Mouse (Mus musculus): Measurements from ENCODE around the gene Slc8b1.
A peak's percentile ranks its signal among the peaks of the same experiment; 100 is the strongest.

The Slc8b1 gene

GRCm38 (mm10) chr5:120510982-120511642 lies at the start of gene Slc8b1:
Slc8b1 (plus strand) TSS chr5:120511168.
- peak; percentile 91 for DNase-seq (ENCODE audit: low read depth, low spot score)

DNA sequence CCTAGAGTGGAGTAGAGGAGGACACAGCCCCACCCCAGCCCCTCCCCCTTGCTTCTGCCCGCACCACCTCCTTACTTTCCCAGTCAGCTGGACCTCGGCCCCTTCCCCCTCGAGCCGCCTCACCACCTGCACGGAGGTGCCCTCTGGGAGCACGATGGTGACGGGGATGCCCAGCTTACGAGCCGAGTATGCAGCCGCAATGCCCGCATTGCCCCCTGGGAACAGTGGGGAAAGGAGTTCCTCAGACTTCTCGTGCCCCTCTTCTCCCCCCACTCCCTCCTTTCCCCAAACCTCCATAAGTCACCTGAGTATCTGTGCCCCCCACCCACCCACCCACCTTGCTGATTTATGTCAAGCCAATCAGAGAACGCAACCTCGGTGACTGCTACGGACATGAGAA lies 49.1 kb upstream of the Slc8b1 start:
- DNase-seq (ENCODE audit: low read depth, low spot score): no peak

DNA sequence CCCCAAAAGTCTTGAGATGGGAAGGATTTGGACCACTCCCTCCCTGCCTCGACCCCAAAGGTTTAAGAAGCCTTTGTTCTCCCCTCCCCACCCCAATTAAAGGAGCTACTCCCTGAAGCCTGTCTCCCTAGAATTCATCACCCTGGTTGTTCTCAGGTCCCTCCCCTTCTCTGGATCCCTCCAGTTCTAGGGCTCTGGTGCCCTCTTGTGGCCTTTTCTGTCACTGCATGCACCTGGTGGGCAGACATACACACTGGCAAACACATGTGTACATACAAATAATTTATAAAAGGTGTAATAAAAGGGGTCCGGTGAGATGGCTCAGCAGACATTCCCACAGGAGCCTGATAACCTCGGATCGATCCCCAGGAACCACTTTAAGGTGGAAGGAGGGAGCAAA lies 46.6 kb upstream of the Slc8b1 start:
- DNase-seq (ENCODE audit: low read depth, low spot score): no peak

DNA sequence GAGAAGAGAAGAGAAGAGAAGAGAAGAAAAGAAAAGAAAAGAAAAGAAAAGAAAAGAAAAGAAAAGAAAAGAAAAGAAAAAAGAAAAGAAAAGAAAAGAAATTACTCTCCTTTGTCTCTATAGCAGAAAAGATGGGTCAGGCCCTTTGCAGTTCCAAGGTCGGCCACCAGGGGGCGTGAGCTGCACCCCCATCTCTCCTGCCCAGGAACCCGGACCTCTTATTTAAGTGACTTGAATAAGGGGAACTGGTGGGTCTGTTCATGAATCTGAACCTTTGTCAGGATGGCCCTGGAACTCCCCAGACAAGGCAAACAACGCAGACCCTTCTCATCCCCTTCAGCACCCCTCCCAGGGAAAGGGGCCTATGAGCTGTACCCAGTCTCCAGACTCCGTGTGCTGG lies 45.9 kb upstream of the Slc8b1 start:
- DNase-seq (ENCODE audit: low read depth, low spot score): peak; percentile 42

GRCm38 (mm10) chr5:120465860-120466259 lies 45.1 kb upstream of the Slc8b1 start:
- DNase-seq (ENCODE audit: low read depth, low spot score): no peak

- no peak for DNase-seq (ENCODE audit: low read depth, low spot score)
Measured at GRCm38 (mm10) chr5:120467026-120467425, 43.9 kb upstream of the Slc8b1 start.

GRCm38 (mm10) chr5:120468336-120468735 lies 42.6 kb upstream of the Slc8b1 start:
- DNase-seq (ENCODE audit: low read depth, low spot score): no peak

DNA sequence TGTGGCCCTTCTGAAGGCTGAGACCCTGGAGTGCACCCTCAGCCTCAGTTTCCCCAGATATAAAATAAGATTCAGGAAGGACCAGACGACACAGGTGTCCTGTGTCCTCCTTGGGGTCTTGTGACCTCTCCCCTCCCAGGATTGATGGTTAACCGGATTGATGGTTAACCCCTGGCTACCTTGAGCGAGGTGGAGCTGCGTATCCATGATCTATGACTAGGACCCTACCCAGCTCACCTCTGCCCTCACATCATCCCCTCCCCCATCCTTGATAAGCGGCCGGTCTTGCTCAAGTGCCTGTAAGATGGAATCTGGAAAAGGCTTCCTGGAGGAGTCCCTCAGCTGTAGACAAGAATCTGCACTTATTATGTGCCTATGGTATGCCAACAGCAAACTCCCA lies 42.1 kb upstream of the Slc8b1 start:
- no peak for DNase-seq (ENCODE audit: low read depth, low spot score)

- DNase-seq (ENCODE audit: low read depth, low spot score): no peak
Measured at GRCm38 (mm10) chr5:120471538-120471937, 39.4 kb upstream of the Slc8b1 start.

GRCm38 (mm10) chr5:120472770-120473169 lies 38.2 kb upstream of the Slc8b1 start, which contains the start of gene Sdsl:
Sdsl (minus strand) TSS chr5:120472810.
- DNase-seq (ENCODE audit: low read depth, low spot score): no peak

GRCm38 (mm10) chr5:120473361-120473760 lies 37.6 kb upstream of the Slc8b1 start:
- no peak for DNase-seq (ENCODE audit: low read depth, low spot score)

- DNase-seq (ENCODE audit: low read depth, low spot score): no peak
Measured at GRCm38 (mm10) chr5:120475861-120476260, 35.1 kb upstream of the Slc8b1 start.

DNA sequence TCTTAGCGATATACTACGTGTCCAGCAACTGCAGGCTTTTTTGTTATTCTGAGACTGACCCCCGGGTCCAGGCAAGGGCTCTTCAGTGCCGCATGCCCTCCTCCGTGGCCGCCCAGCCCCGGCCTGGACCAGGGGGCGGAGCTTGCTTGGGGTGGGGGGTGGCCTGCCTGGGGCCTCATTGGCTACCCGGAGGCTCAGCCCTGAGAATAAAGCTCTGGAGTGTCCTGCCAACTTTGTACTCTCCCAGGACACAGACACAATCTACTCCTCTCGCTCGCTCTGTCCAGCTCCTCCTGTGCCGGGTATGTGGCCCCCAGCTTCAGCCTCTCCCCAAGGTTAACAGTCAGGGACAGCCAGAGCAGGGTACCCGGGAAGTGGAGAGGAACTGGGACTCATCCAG lies 34.7 kb upstream of the Slc8b1 start, which contains the start of gene Sds:
TSS of gene Sds (plus strand) at position 231 of the 400 bp plus-strand sequence.
- no peak for DNase-seq (ENCODE audit: low read depth, low spot score)

- no peak for DNase-seq (ENCODE audit: low read depth, low spot score)
Measured at GRCm38 (mm10) chr5:120477993-120478392, 33.0 kb upstream of the Slc8b1 start.

DNA sequence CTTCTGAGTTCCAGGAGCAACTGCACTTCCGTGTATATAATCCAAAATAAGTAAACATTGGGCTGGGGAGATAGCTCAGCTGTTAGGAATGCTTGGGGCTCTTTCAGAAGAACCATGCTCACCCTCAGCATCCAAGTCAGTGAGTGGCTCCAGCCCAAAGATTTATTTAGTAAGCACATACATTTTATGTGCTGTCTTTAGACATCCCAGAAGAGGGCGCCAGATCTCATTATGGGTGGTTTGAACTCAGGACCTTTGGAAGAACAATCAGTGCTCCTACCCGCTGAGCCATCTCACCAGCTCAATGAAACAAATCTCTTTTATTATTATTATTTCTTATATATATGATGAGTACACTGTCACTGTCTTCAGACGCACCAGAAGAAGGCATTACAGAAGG lies 31.4 kb upstream of the Slc8b1 start:
- DNase-seq (ENCODE audit: low read depth, low spot score): no peak

GRCm38 (mm10) chr5:120481205-120481604 lies 29.8 kb upstream of the Slc8b1 start:
- no peak for DNase-seq (ENCODE audit: low read depth, low spot score)

GRCm38 (mm10) chr5:120483399-120483798 lies 27.6 kb upstream of the Slc8b1 start:
- no peak for DNase-seq (ENCODE audit: low read depth, low spot score)

DNA sequence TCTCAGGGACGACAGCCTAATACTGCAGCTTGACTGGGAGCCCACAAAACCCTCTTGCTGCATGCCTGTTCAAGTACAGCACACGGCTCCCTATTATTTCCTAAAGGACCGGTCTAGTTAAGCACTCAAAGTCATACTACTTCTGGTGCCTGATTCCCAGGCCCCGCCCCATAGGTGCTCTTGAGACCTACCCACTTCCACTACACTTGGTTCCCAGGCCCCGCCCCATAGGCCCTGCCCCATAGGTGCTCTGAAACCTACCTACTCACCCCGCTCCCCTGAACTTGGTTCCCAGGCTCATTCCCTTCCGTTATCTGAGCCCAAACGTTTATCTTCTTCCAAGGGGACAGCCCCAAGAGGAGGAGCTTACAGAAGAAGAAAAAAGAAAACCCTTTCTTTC lies 23.1 kb upstream of the Slc8b1 start:
- no peak for DNase-seq (ENCODE audit: low read depth, low spot score)

GRCm38 (mm10) chr5:120490679-120491192 lies 20.2 kb upstream of the Slc8b1 start:
- DNase-seq (ENCODE audit: low read depth, low spot score): no peak

- no peak for DNase-seq (ENCODE audit: low read depth, low spot score)
Measured at GRCm38 (mm10) chr5:120492437-120492836, 18.5 kb upstream of the Slc8b1 start.

DNA sequence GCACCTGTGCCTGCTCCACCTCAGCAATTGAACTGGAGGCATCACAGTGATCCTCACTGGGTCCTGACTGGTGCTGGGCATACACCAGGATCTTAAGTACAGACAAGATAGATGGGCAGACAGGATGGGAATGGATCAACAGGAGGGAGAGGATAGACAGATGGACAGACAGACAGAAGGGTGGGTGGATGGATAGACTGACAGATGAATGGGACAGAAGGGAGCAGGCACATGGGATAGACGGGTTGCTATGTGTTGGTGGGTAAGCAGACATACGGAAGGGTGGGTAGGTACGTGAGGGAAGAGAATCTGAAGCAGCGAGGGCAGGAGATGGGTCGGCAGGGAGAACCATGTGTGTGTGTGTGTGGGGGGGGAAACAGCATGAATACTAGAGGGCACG lies 17.5 kb upstream of the Slc8b1 start:
- DNase-seq (ENCODE audit: low read depth, low spot score): no peak

DNA sequence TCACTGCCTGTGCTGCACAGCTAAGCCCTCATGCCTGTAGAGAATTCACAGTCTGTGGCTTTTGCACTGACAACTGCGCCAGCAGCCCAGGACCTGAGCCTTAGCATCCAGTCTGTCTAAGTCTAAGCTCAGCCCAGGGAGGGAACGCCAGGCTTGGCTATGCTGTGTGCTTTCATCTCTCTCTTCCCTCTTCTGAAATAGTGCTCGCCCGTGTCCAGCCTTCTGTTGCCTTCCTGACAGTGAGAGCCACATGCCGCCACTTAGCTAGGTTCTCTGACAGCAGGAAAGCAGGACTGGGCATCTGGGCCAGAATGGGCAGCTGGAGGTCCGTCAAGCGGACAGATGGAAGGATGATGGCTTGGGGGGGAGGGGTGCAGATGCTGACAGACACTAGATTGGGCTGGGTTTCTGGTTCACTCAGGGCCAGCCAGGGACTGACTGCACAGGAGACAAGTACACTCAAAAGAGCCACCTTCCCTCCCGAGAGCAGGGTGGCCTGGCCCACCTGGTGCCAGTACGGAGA lies 17.0 kb upstream of the Slc8b1 start:
- no peak for DNase-seq (ENCODE audit: low read depth, low spot score)

DNA sequence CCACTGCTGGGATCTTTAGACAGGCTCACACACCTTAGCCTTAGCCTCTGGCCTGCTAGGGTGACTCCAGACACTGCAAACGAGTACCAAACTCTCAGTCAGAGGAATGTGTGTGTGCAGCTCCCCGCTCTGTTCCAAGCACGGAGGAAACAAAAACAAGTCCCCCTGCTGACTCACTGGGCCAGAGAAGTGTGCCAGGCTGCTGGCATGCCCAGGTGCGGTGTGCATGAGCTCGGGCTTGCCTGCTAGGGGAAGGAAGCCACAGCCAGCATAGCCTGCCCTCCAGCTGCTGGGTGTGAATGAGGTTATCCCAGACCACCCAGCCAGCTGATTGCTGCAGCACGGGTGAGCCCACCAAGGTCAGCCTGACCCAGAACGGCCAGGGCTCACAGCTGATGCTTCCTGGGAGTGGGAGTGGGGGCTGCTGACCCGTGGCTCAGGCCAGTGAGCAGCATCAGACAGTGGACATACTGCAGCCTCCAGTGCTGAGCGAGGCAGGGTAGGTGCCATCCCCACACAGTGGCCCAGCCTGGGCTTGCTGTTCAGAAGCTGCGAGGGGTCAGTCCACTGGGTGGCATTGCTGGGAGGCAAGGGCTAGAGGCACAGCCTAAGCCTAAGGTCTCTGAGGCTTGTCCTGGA lies 15.8 kb upstream of the Slc8b1 start:
- DNase-seq (ENCODE audit: low read depth, low spot score): no peak
